Mouse (Mus musculus) liver, embryonic 16.5 days (tissue): ENCODE measurements around the gene S100a16. TPM values are rescaled to one million over a fixed set of nuclear protein-coding genes. Genes with fewer than 3 reads are reported as not detected.

Source experiments
- ATAC-seq: fragments of 200-750 bp; cut with Nextera tagmentation; 2 replicates; pipeline ENCODE4 v1.8.0; 2017; ENCODE audit warnings: low read depth, mild to moderate bottlenecking, moderate number of reproducible peaks, moderate library complexity
- H3K27ac ChIP-seq: fragments of 300-500 bp; sonication (generic); 2 replicates; pipeline ENCODE4 v1.5.1; 2014; ENCODE audit warnings: mild to moderate bottlenecking, low read length
- H3K27me3 ChIP-seq: fragments of 300-500 bp; sonication (generic); 2 replicates; pipeline ENCODE4 v1.6.1; 2014; ENCODE audit warnings: low read depth, low read length, mixed read lengths; ENCODE audit not compliant: control insufficient read depth, insufficient read depth
- H3K36me3 ChIP-seq: fragments of 300-500 bp; sonication (generic); 2 replicates; pipeline ENCODE4 v1.6.1; 2014; ENCODE audit warnings: mild to moderate bottlenecking; ENCODE audit not compliant: control insufficient read depth, insufficient read depth
- H3K4me1 ChIP-seq: fragments of 300-500 bp; sonication (generic); 2 replicates; pipeline ENCODE4 v1.6.1; 2014; ENCODE audit warnings: low read depth, low read length, mixed read lengths; ENCODE audit not compliant: control insufficient read depth
- H3K4me2 ChIP-seq: fragments of 300-500 bp; sonication (generic); 2 replicates; pipeline ENCODE4 v1.6.1; 2014; ENCODE audit warnings: low read depth, low read length, mixed read lengths
- H3K4me3 ChIP-seq: fragments of 300-500 bp; sonication (generic); 2 replicates; pipeline ENCODE4 v1.5.1; 2014; ENCODE audit warnings: low read depth, mild to moderate bottlenecking, low read length
- H3K9ac ChIP-seq: fragments of 300-500 bp; sonication (generic); 2 replicates; pipeline ENCODE4 v1.6.1; 2014; ENCODE audit warnings: low read depth, low read length
- H3K9me3 ChIP-seq: fragments of 300-500 bp; sonication (generic); replicated peaks from 2 replicates; pipeline ENCODE4 v1.6.1; 2016; ENCODE audit warnings: low read length; ENCODE audit not compliant: control insufficient read depth
- WGBS: fragments of 180-500 bp; shearing (Covaris S2); extraction: QIAGEN DNeasy Blood & Tissue Kit; methylation state at CpG from one replicate; pipeline ENCODE4 v1.1.7; 2014; ENCODE audit not compliant: insufficient replicate concordance; 5-methylcytosine and 5-hydroxymethylcytosine counted together
- polyA plus RNA-seq: library from polyadenylated mRNA; unstranded; fragments of >200 nt; fragmentation: Nextera tagmentation; extraction: Ambion mirVana; gene quantifications from 2 replicates; pipeline ENCODE4 v1.2.1, GENCODE M21; 2015

The S100a16 gene
- 31.5 and 34.8 TPM in 2 replicates for polyA plus RNA-seq

GRCm38 (mm10) chr3:90537141-90537904 is at the start of gene S100a16:
Gene S100a16, plus strand, starts transcription at chr3:90537254.
- H3K4me1 ChIP-seq, result no peaks in the 10 kb centered on the region
- ATAC-seq, result peak; percentile 79

GRCm38 (mm10) chr3:90488576-90488975 is 48.5 kb upstream of the S100a16 start:
- no peak for ATAC-seq

More at GRCm38 (mm10) chr3:90537141-90537904, at the start of gene S100a16:
- H3K9ac ChIP-seq, result peak within 1 kb of the TSS; percentile 41; the same call in 1 of the 2 replicates
- 50% methylated on average over 10 of the region's 10 CpGs for WGBS
- H3K27ac ChIP-seq, result peak within 1 kb of the TSS; percentile 64
- H3K27me3 ChIP-seq, result no peaks in the 10 kb centered on the region
- peak within 1 kb of the TSS; percentile 38 for H3K4me2 ChIP-seq
- no peaks in the 10 kb centered on the region for H3K9me3 ChIP-seq
- H3K36me3 ChIP-seq, result no peaks in the 10 kb centered on the region
- H3K4me3 ChIP-seq, result peak within 1 kb of the TSS; percentile 43

GRCm38 (mm10) chr3:90490696-90491256 is 46.3 kb upstream of the S100a16 start, which contains the start of gene Snapin:
Gene Snapin, minus strand, starts transcription at chr3:90491033.
- WGBS, result under 1% methylated on average over 37 of the region's 37 CpGs
- H3K4me3 ChIP-seq, result peak within 1 kb of the TSS; percentile 96
- peak within 1 kb of the TSS; percentile 69 for H3K4me2 ChIP-seq
- no peaks in the 10 kb centered on the region for H3K9me3 ChIP-seq
- peak; percentile 99 for ATAC-seq
- H3K36me3 ChIP-seq, result peaks cover 24% of the 10 kb centered on the region
- peaks cover 10% of the 10 kb centered on the region for H3K4me1 ChIP-seq
- peak within 1 kb of the TSS; percentile 79 for H3K27ac ChIP-seq
- no peaks in the 10 kb centered on the region for H3K27me3 ChIP-seq
- peak within 1 kb of the TSS; percentile 89 for H3K9ac ChIP-seq

More at GRCm38 (mm10) chr3:90488576-90488975, 48.5 kb upstream of the S100a16 start:
- 84% methylated on average over 6 of the region's 6 CpGs for WGBS
- no peak overlapping the region for H3K9ac ChIP-seq
- H3K27ac ChIP-seq, result no peak overlapping the region
- H3K9me3 ChIP-seq, result no peaks in the 10 kb centered on the region
- no peak overlapping the region for H3K4me3 ChIP-seq
- peaks cover 35% of the 10 kb centered on the region for H3K36me3 ChIP-seq
- H3K27me3 ChIP-seq, result no peaks in the 10 kb centered on the region
- H3K4me1 ChIP-seq, result peaks cover 10% of the 10 kb centered on the region
- no peak overlapping the region for H3K4me2 ChIP-seq

- H3K4me1 ChIP-seq, result peaks cover 10% of the 10 kb centered on the region
- peak; percentile 7; the same call in 1 of the 2 replicates for ATAC-seq
- peaks cover 24% of the 10 kb centered on the region for H3K36me3 ChIP-seq
- no peak overlapping the region for H3K4me3 ChIP-seq
- 38% methylated on average over 2 of the region's 2 CpGs for WGBS
- no peak overlapping the region for H3K9ac ChIP-seq
- H3K4me2 ChIP-seq, result peak overlapping the region; percentile 45
- H3K9me3 ChIP-seq, result no peaks in the 10 kb centered on the region
- no peaks in the 10 kb centered on the region for H3K27me3 ChIP-seq
- no peak overlapping the region for H3K27ac ChIP-seq
These were observed 45.7 kb upstream of the S100a16 start for GRCm38 (mm10) chr3:90491350-90491749.

- peaks cover 10% of the 10 kb centered on the region for H3K4me1 ChIP-seq
- no peaks in the 10 kb centered on the region for H3K9me3 ChIP-seq
- H3K4me2 ChIP-seq, result no peak overlapping the region
- H3K27me3 ChIP-seq, result no peaks in the 10 kb centered on the region
- H3K27ac ChIP-seq, result no peak overlapping the region
- no peak for ATAC-seq
- peaks cover 33% of the 10 kb centered on the region for H3K36me3 ChIP-seq
- H3K9ac ChIP-seq, result no peak overlapping the region
- WGBS, result 60% methylated on average over 4 of the region's 4 CpGs
- H3K4me3 ChIP-seq, result no peak overlapping the region
These were observed 43.1 kb upstream of the S100a16 start for GRCm38 (mm10) chr3:90493831-90494540.

GRCm38 (mm10) chr3:90495850-90496525 is 41.1 kb upstream of the S100a16 start:
- H3K9me3 ChIP-seq, result no peaks in the 10 kb centered on the region
- H3K27ac ChIP-seq, result no peak overlapping the region
- WGBS, result 88% methylated on average over 7 of the region's 7 CpGs
- H3K4me1 ChIP-seq, result peaks cover 2% of the 10 kb centered on the region; the same call in 1 of the 2 replicates
- no peak overlapping the region for H3K4me3 ChIP-seq
- no peak overlapping the region for H3K9ac ChIP-seq
- H3K36me3 ChIP-seq, result peaks cover 41% of the 10 kb centered on the region
- no peak for ATAC-seq
- H3K27me3 ChIP-seq, result no peaks in the 10 kb centered on the region
- H3K4me2 ChIP-seq, result no peak overlapping the region

- ATAC-seq, result no peak
- Histone ChIP-seq H3K4me1 (no peaks in the 10 kb centered on the region), H3K4me2 (no peak overlapping the region), H3K27ac (no peak overlapping the region), H3K9me3 (no peaks in the 10 kb centered on the region), H3K9ac (no peak overlapping the region), H3K27me3 (no peaks in the 10 kb centered on the region), H3K4me3 (no peak overlapping the region), H3K36me3 (peaks cover 57% of the 10 kb centered on the region)
These were observed 39.5 kb upstream of the S100a16 start for GRCm38 (mm10) chr3:90497597-90497996.

- Histone ChIP-seq H3K36me3 (peaks cover 76% of the 10 kb centered on the region), H3K4me2 (no peak overlapping the region), H3K4me1 (peaks cover 10% of the 10 kb centered on the region), H3K27ac (no peak overlapping the region), H3K9ac (no peak overlapping the region), H3K27me3 (no peaks in the 10 kb centered on the region), H3K9me3 (no peaks in the 10 kb centered on the region), H3K4me3 (no peak overlapping the region)
- WGBS, result 85% methylated on average over 4 of the region's 4 CpGs
- no peak for ATAC-seq
These were observed 33.6 kb upstream of the S100a16 start for GRCm38 (mm10) chr3:90503444-90503843.
